Mouse (Mus musculus): ENCODE measurements at regions not wholly inside any gene's neighbourhood (a gene's known extent, or its start where the extent isn't known, plus 50 kb on each side); places are given as distances from the start of the nearest gene placed in this dataset.
"Not testable (repeated sequence)": the region's sequence is repeated elsewhere in the genome, so short reads cannot be mapped to it uniquely, and the experiment has no call there.

GRCm38 (mm10) chr7:96033636-96034035 is 137.4 kb upstream of the Tenm4 start:
- Histone ChIP-seq H3K4me3 (replicated peaks) (no peak overlapping the region), H3K4me2 (no peak overlapping the region), H3K9ac (replicated peaks) (no peak overlapping the region), H3K4me1 (no peaks in the 10 kb centered on the region), H3K36me3 (no peaks in the 10 kb centered on the region), H3K9me3 (replicated peaks) (no peaks in the 10 kb centered on the region), H3K27ac (replicated peaks) (no peak overlapping the region), H3K27me3 (replicated peaks) (no peaks in the 10 kb centered on the region)
- WGBS = 59% methylated on average over 4 of the region's 4 CpGs
- ATAC-seq (ENCODE audit: low FRiP score) = no peak

GRCm38 (mm10) chr7:96035456-96035855 is 135.6 kb upstream of the Tenm4 start:
- Histone ChIP-seq H3K27me3 (replicated peaks) (no peaks in the 10 kb centered on the region), H3K36me3 (no peaks in the 10 kb centered on the region), H3K9me3 (replicated peaks) (no peaks in the 10 kb centered on the region), H3K27ac (replicated peaks) (no peak overlapping the region), H3K4me2 (no peak overlapping the region), H3K9ac (replicated peaks) (no peak overlapping the region), H3K4me3 (replicated peaks) (no peak overlapping the region), H3K4me1 (no peaks in the 10 kb centered on the region)
- ATAC-seq (ENCODE audit: low FRiP score) = no peak
- 86% methylated on average over 2 of the region's 2 CpGs for WGBS

GRCm38 (mm10) chr7:96039628-96040027 is 131.4 kb upstream of the Tenm4 start:
- Histone ChIP-seq H3K36me3 (no peaks in the 10 kb centered on the region), H3K4me3 (replicated peaks) (no peak overlapping the region), H3K27me3 (replicated peaks) (no peaks in the 10 kb centered on the region), H3K9me3 (replicated peaks) (no peaks in the 10 kb centered on the region), H3K4me1 (no peaks in the 10 kb centered on the region), H3K9ac (replicated peaks) (no peak overlapping the region), H3K27ac (replicated peaks) (no peak overlapping the region), H3K4me2 (no peak overlapping the region)
- WGBS = 64% methylated on average over 6 of the region's 6 CpGs
- ATAC-seq (ENCODE audit: low FRiP score) = no peak

- WGBS = 72% methylated on average over 4 of the region's 4 CpGs
- no peak overlapping the region for H3K9ac ChIP-seq (replicated peaks)
Observed at GRCm38 (mm10) chr7:96041806-96042205, 129.2 kb upstream of the Tenm4 start.

GRCm38 (mm10) chr7:96051631-96052030 is 119.4 kb upstream of the Tenm4 start:
- H3K27me3 ChIP-seq (replicated peaks) = no peaks in the 10 kb centered on the region
- H3K27ac ChIP-seq (replicated peaks) = no peak overlapping the region
- WGBS = 88% methylated on average over 1 of the region's 1 CpGs
- H3K9me3 ChIP-seq (replicated peaks) = no peaks in the 10 kb centered on the region; the same call in 1 of the 2 replicates
- H3K4me2 ChIP-seq = no peak overlapping the region
- no peak for ATAC-seq (ENCODE audit: low FRiP score)
- H3K4me1 ChIP-seq = no peaks in the 10 kb centered on the region
- no peaks in the 10 kb centered on the region for H3K36me3 ChIP-seq
- no peak overlapping the region for H3K4me3 ChIP-seq (replicated peaks)
- no peak overlapping the region for H3K9ac ChIP-seq (replicated peaks)

More at GRCm38 (mm10) chr7:96041806-96042205, 129.2 kb upstream of the Tenm4 start:
- no peak for ATAC-seq (ENCODE audit: low FRiP score)
- H3K27ac ChIP-seq (replicated peaks) = no peak overlapping the region
- H3K4me1 ChIP-seq = no peaks in the 10 kb centered on the region
- H3K36me3 ChIP-seq = no peaks in the 10 kb centered on the region
- H3K9me3 ChIP-seq (replicated peaks) = no peaks in the 10 kb centered on the region
- no peak overlapping the region for H3K4me2 ChIP-seq
- H3K27me3 ChIP-seq (replicated peaks) = no peaks in the 10 kb centered on the region
- no peak overlapping the region for H3K4me3 ChIP-seq (replicated peaks)

- H3K9me3 ChIP-seq (replicated peaks); H3K9ac ChIP-seq (replicated peaks); H3K27me3 ChIP-seq (replicated peaks); H3K4me3 ChIP-seq (replicated peaks); ATAC-seq (ENCODE audit: low FRiP score); H3K36me3 ChIP-seq; H3K4me2 ChIP-seq; H3K27ac ChIP-seq (replicated peaks); H3K4me1 ChIP-seq: not testable (repeated sequence)
- WGBS = 64% methylated on average over 1 of the region's 1 CpGs
Observed at GRCm38 (mm10) chr7:96061599-96061998, 109.4 kb upstream of the Tenm4 start.

GRCm38 (mm10) chr7:96078511-96078910 is 92.5 kb upstream of the Tenm4 start:
- H3K4me2 ChIP-seq = no peak overlapping the region
- no peak overlapping the region for H3K9ac ChIP-seq (replicated peaks)
- H3K36me3 ChIP-seq = no peaks in the 10 kb centered on the region
- no peak for ATAC-seq (ENCODE audit: low FRiP score)
- H3K4me1 ChIP-seq = no peaks in the 10 kb centered on the region
- no peaks in the 10 kb centered on the region for H3K9me3 ChIP-seq (replicated peaks)
- no peaks in the 10 kb centered on the region for H3K27me3 ChIP-seq (replicated peaks)
- WGBS = 95% methylated on average over 1 of the region's 1 CpGs
- no peak overlapping the region for H3K4me3 ChIP-seq (replicated peaks)
- no peak overlapping the region for H3K27ac ChIP-seq (replicated peaks)

GRCm38 (mm10) chr7:96081676-96082075 is 89.4 kb upstream of the Tenm4 start:
- no peaks in the 10 kb centered on the region for H3K9me3 ChIP-seq (replicated peaks)
- no peak overlapping the region for H3K4me2 ChIP-seq
- WGBS = 53% methylated on average over 4 of the region's 4 CpGs
- H3K4me3 ChIP-seq (replicated peaks) = no peak overlapping the region
- no peaks in the 10 kb centered on the region for H3K36me3 ChIP-seq
- H3K9ac ChIP-seq (replicated peaks) = no peak overlapping the region
- no peak overlapping the region for H3K27ac ChIP-seq (replicated peaks)
- no peak for ATAC-seq (ENCODE audit: low FRiP score)
- no peaks in the 10 kb centered on the region for H3K27me3 ChIP-seq (replicated peaks)
- H3K4me1 ChIP-seq = no peaks in the 10 kb centered on the region

GRCm38 (mm10) chr7:96095185-96095584 is 75.9 kb upstream of the Tenm4 start:
- H3K27me3 ChIP-seq (replicated peaks) = no peaks in the 10 kb centered on the region
- 57% methylated on average over 4 of the region's 4 CpGs for WGBS
- H3K4me1 ChIP-seq = no peaks in the 10 kb centered on the region
- H3K9ac ChIP-seq (replicated peaks) = no peak overlapping the region
- no peak overlapping the region for H3K4me2 ChIP-seq
- no peaks in the 10 kb centered on the region for H3K9me3 ChIP-seq (replicated peaks)
- no peak for ATAC-seq (ENCODE audit: low FRiP score)
- no peak overlapping the region for H3K27ac ChIP-seq (replicated peaks)
- H3K4me3 ChIP-seq (replicated peaks) = no peak overlapping the region
- H3K36me3 ChIP-seq = no peaks in the 10 kb centered on the region

- no peak for ATAC-seq (ENCODE audit: low FRiP score)
- 87% methylated on average over 3 of the region's 3 CpGs for WGBS
- H3K4me2 ChIP-seq = no peak overlapping the region
- H3K36me3 ChIP-seq = no peaks in the 10 kb centered on the region
- H3K9me3 ChIP-seq (replicated peaks) = no peaks in the 10 kb centered on the region
- H3K4me1 ChIP-seq = no peaks in the 10 kb centered on the region
- H3K4me3 ChIP-seq (replicated peaks) = no peak overlapping the region
- H3K27ac ChIP-seq (replicated peaks) = no peak overlapping the region
- no peak overlapping the region for H3K9ac ChIP-seq (replicated peaks)
- no peaks in the 10 kb centered on the region for H3K27me3 ChIP-seq (replicated peaks)
Observed at GRCm38 (mm10) chr7:96095752-96096151, 75.3 kb upstream of the Tenm4 start.

GRCm38 (mm10) chr7:96098686-96099376 is 72.2 kb upstream of the Tenm4 start:
- no peak overlapping the region for H3K27ac ChIP-seq (replicated peaks)
- no peaks in the 10 kb centered on the region for H3K36me3 ChIP-seq
- H3K4me2 ChIP-seq = no peak overlapping the region
- H3K4me1 ChIP-seq = no peaks in the 10 kb centered on the region
- no peak overlapping the region for H3K9ac ChIP-seq (replicated peaks)
- no peaks in the 10 kb centered on the region for H3K27me3 ChIP-seq (replicated peaks)
- H3K4me3 ChIP-seq (replicated peaks) = no peak overlapping the region
- no peaks in the 10 kb centered on the region for H3K9me3 ChIP-seq (replicated peaks)
- 86% methylated on average over 5 of the region's 5 CpGs for WGBS
- ATAC-seq (ENCODE audit: low FRiP score) = no peak

GRCm38 (mm10) chr7:96102727-96103126 is 68.3 kb upstream of the Tenm4 start:
- no peak overlapping the region for H3K9ac ChIP-seq (replicated peaks)
- no peaks in the 10 kb centered on the region for H3K27me3 ChIP-seq (replicated peaks)
- no peaks in the 10 kb centered on the region for H3K36me3 ChIP-seq
- 57% methylated on average over 6 of the region's 6 CpGs for WGBS
- H3K4me2 ChIP-seq = no peak overlapping the region
- no peak overlapping the region for H3K4me3 ChIP-seq (replicated peaks)
- no peaks in the 10 kb centered on the region for H3K4me1 ChIP-seq
- no peaks in the 10 kb centered on the region for H3K9me3 ChIP-seq (replicated peaks)
- no peak overlapping the region for H3K27ac ChIP-seq (replicated peaks)
- ATAC-seq (ENCODE audit: low FRiP score) = no peak
